Comparison of ENCODE assay signal across 11 mouse cellular contexts in genomic region chr8:22380934-22381333, GRCm38 (mm10).
"Had no signal": no experiment of that assay in that cellular context is flagged by ENCODE, and none has a peak within 500 bp of the region (broad histone marks: within the 10 kb centered on the region; RNA-seq: fewer than 3 reads in every experiment).

No protein-coding gene starts in this region.

- ATAC-seq: intestine, embryonic 15.5 days had no signal

- DNase-seq: kidney, adult 18-20 months; kidney, adult 9 months; kidney, postnatal 14 days; layer of hippocampus, adult 9-11 months; liver, embryonic 13.5 days; lung, adult 2 months; lung, postnatal 14 days; lung, postnatal 4 days; midbrain, embryonic 14.5 days; thymus, postnatal 25 days had no signal
